Mouse (Mus musculus) T-helper 17 cell (primary cell): ENCODE data around the gene Cep70.

Experiments
- in situ Hi-C, 2 experiments: fragments of 300-600 bp; cut with MboI, MseI; formaldehyde crosslinking; loops; 1 replicate in 1 of 2; 2 replicates in 1 of 2; pipeline ENCODE4 v1.15.1; 2025; ENCODE audit warnings: high pct_unique_total_duplicates in 2 of 2

The Cep70 gene

DNA sequence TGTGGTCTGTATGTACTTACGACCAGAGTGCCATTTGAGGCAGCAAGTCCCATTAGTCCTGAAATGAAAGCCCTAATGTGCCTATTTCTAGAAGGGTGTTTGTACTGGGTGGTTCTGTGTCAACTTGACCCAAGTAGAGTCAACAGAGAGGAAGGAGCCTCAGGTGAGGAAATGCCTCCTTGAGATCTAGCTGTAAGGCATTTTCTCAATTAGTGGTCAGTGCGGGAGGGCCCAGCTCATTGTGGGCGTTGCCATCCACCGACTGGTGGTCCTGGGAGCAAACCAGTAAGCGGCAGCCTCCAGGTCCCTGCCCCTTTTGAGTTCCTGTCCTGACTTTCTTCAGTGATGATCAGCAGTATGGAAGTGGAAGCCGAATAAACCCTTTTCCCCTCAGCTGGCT lies 63.1 kb downstream of the Cep70 start:
- in situ Hi-C loops = no loop called here

GRCm38 (mm10) chr9:99319343-99319951 lies 76.3 kb downstream of the Cep70 start:
- in situ Hi-C loops = no loop called here

GRCm38 (mm10) chr9:99320006-99320405 lies 76.8 kb downstream of the Cep70 start:
- in situ Hi-C loops = no loop called here

DNA sequence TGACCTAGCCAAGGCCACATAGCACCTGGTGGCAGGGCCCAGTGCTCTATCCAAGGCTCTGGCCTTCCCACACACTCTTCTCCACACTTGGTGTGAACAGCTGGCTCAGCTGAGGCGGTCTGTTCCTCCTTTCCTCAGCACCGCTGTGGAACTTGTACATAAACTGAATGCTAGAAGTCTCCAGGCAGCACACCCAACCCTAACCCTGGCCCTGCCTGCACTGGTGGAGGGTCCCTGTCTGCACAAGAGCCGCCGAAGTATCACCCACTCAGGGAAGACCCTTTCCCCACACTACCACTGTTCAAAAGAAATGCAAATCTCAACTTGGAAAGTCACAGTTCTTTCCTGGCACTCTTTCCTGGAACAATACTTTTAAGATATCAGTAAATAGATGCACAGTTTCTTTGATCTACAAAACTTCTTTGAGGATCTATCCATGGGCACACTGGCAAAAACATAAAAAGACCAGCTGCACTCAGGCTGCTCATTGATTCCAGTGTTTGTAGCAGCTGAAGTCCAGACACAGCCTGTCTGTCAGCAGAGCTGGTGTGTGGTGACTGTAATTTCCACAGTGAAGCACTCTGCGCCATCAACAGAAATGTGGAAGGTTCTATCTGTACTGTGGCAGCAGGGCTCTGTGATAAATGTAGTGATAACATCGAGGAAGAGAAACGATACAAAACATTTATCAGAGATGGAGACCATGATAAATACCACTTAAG lies 82.2 kb downstream of the Cep70 start:
- in situ Hi-C loops = loop anchor here in 1 of 2 experiments (25.0 kb wide), 1 partner anchor 688 kb away; no protein-coding TSS in a partner anchor

DNA sequence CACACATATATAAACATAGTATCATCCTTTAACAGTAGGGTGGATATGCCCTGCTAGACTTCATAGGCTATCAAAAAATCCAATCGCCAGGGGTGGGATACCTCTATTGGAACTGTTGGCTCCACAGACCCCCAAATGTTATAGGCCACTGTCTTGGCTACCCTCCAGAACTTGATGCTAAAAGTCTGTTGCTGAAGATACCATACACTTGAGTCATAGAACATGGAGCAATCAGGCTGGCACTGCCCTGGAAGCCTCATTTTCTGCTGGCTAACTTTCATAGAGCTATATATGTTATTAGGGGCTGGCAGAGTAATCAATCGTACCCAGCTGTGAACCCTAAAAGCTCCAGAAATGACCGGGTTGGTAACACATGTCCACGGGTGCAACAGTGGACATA lies 82.8 kb downstream of the Cep70 start:
- in situ Hi-C loops = loop anchor here in 1 of 2 experiments (25.0 kb wide), 1 partner anchor 689 kb away; no protein-coding TSS in a partner anchor

DNA sequence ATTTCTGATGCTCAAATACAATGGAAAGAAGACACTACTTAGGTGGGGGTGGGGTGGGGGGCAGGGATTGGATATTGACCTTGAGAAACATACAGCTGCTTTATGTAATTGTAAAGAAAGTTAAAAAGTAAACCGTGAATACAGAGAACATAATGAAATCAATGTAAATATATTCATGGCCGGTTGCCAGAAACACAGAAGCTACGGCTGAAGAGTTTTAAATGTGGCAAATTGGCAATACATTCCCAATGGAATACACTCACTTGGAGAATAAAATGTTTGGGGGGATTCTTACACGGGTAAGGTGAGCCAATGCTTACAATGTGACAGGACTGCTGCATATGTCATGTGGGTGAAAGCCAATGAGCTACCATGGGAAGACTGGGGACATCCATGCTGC lies 83.7 kb downstream of the Cep70 start:
- in situ Hi-C loops = loop anchor here in 1 of 2 experiments (25.0 kb wide), 1 partner anchor 690 kb away; no protein-coding TSS in a partner anchor

GRCm38 (mm10) chr9:99336538-99336937 lies 93.4 kb downstream of the Cep70 start:
- in situ Hi-C loops = loop anchor here in 1 of 2 experiments (25.0 kb wide), 1 partner anchor 699 kb away; no protein-coding TSS in a partner anchor

DNA sequence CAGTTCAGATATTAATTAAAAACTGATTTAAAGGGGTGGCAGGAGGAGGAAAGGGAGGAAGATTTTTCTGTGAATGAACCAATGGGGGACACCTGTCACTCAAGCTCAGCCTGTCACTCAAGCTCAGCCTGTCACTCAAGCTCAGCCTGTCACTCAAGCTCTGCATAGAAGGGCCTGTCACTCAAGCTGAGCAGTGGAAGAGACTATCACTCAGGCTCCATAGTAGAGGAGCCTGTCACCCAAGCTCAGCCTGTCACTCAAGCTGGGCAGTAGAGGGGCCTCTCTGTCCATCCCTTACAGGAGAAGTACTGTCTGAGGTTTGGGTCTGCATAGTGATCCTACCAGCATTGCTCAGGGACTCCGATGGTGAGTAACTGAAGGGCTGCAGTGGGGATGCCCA lies 95.1 kb downstream of the Cep70 start:
- in situ Hi-C loops = loop anchor here in 1 of 2 experiments (25.0 kb wide), 1 partner anchor 701 kb away; no protein-coding TSS in a partner anchor

- in situ Hi-C loops = loop anchor here in 1 of 2 experiments (25.0 kb wide), 1 partner anchor 702 kb away; no protein-coding TSS in a partner anchor
Observed at GRCm38 (mm10) chr9:99339182-99339581, 96.0 kb downstream of the Cep70 start.

GRCm38 (mm10) chr9:99340126-99340525 lies 97.0 kb downstream of the Cep70 start:
- in situ Hi-C loops = loop anchor here in 1 of 2 experiments (25.0 kb wide), 1 partner anchor 703 kb away; no protein-coding TSS in a partner anchor

DNA sequence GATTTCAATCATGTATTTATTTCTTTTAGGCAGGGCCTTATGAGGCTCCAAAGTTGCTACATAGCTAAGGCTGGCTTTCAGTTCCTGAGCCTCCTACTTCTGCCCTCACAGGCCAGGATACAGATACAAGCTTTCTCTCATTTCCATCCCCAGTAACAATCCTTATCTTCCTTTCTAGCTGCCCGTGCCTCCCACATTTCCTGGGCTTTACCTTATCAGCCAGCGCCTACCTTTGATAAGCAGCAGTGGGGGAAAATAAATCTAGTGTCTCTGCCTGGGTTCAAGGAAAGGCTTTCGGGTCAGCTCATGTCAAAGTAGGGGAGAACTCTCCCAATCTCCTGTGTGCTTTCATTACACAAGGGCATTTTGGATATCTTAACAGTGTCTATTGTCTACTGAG lies 98.4 kb downstream of the Cep70 start:
- in situ Hi-C loops = loop anchor here in 1 of 2 experiments (25.0 kb wide), 1 partner anchor 704 kb away; no protein-coding TSS in a partner anchor

GRCm38 (mm10) chr9:99345351-99345792 lies 102.2 kb downstream of the Cep70 start:
- in situ Hi-C loops = loop anchor here in 1 of 2 experiments (25.0 kb wide), 1 partner anchor 708 kb away; no protein-coding TSS in a partner anchor
